Mouse (Mus musculus): ENCODE data around the gene Washc4. TPM values are rescaled to one million over a fixed set of nuclear protein-coding genes. Genes with fewer than 3 reads are reported as not detected.
"Not testable (repeated sequence)": the region's sequence is repeated elsewhere in the genome, so short reads cannot be mapped to it uniquely, and the experiment has no call there.

Washc4 gene
- polyA plus RNA-seq (2014; fragmentation: Nextera tagmentation; extraction: Ambion mirVana) = 39.5 and 42.2 TPM in 2 replicates

GRCm38 (mm10) chr10:83543439-83544102 lies at the start of gene Washc4:
Gene Washc4 (plus strand): TSS chr10:83543752.
- H3K9me3 ChIP-seq (ENCODE audit: control insufficient read depth, low read length) = no peaks in the 10 kb centered on the region
- DNase-seq (ENCODE audit: low spot score) (peak; percentile 93), ATAC-seq (replicated peaks; ENCODE audit: low FRiP score, low TSS enrichment, low read depth) (peak; percentile 99)
- H3K9ac ChIP-seq (ENCODE audit: low read length) = peak within 1 kb of the TSS; percentile 81
- WGBS = 1% methylated on average over 49 of the region's 49 CpGs
- peak within 1 kb of the TSS; percentile 79 for H3K27ac ChIP-seq (ENCODE audit: low read depth)
- H3K4me1 ChIP-seq (replicated peaks; ENCODE audit: control insufficient read depth, insufficient read depth, low read length) = peaks cover 16% of the 10 kb centered on the region
- H3K4me3 ChIP-seq (ENCODE audit: low read depth, low read length) = peak within 1 kb of the TSS; percentile 72
- peak within 1 kb of the TSS; percentile 92 for H3K4me2 ChIP-seq (ENCODE audit: low read length)
- H3K36me3 ChIP-seq (ENCODE audit: control insufficient read depth, insufficient read depth, low read length) = peaks cover 13% of the 10 kb centered on the region
- no peaks in the 10 kb centered on the region for H3K27me3 ChIP-seq (replicated peaks; ENCODE audit: control insufficient read depth, insufficient read depth, low read length)

- no peak for ATAC-seq (replicated peaks; ENCODE audit: low FRiP score, low TSS enrichment, low read depth)
- H3K36me3 ChIP-seq (ENCODE audit: control insufficient read depth, insufficient read depth, low read length) = no peaks in the 10 kb centered on the region
- no peaks in the 10 kb centered on the region for H3K4me1 ChIP-seq (replicated peaks; ENCODE audit: control insufficient read depth, insufficient read depth, low read length)
- H3K9ac ChIP-seq (ENCODE audit: low read length) = no peak overlapping the region
- H3K27ac ChIP-seq (ENCODE audit: low read depth) = no peak overlapping the region
- no peaks in the 10 kb centered on the region for H3K9me3 ChIP-seq (ENCODE audit: control insufficient read depth, low read length)
- no peaks in the 10 kb centered on the region for H3K27me3 ChIP-seq (replicated peaks; ENCODE audit: control insufficient read depth, insufficient read depth, low read length)
- DNase-seq (ENCODE audit: low spot score) = no peak
- WGBS = 84% methylated on average over 13 of the region's 13 CpGs
- no peak overlapping the region for H3K4me3 ChIP-seq (ENCODE audit: low read depth, low read length)
- H3K4me2 ChIP-seq (ENCODE audit: low read length) = no peak overlapping the region
Observed at GRCm38 (mm10) chr10:83497321-83497720, 46.2 kb upstream of the Washc4 start.

- 62% methylated on average over 8 of the region's 8 CpGs for WGBS
- Histone ChIP-seq H3K4me3 (ENCODE audit: low read depth, low read length) (no peak overlapping the region), H3K9me3 (ENCODE audit: control insufficient read depth, low read length) (no peaks in the 10 kb centered on the region), H3K4me2 (ENCODE audit: low read length) (no peak overlapping the region), H3K27me3 (replicated peaks; ENCODE audit: control insufficient read depth, insufficient read depth, low read length) (no peaks in the 10 kb centered on the region), H3K4me1 (replicated peaks; ENCODE audit: control insufficient read depth, insufficient read depth, low read length) (no peaks in the 10 kb centered on the region), H3K9ac (ENCODE audit: low read length) (no peak overlapping the region), H3K36me3 (ENCODE audit: control insufficient read depth, insufficient read depth, low read length) (no peaks in the 10 kb centered on the region), H3K27ac (ENCODE audit: low read depth) (no peak overlapping the region)
- ATAC-seq (replicated peaks; ENCODE audit: low FRiP score, low TSS enrichment, low read depth) (no peak), DNase-seq (ENCODE audit: low spot score) (no peak)
Observed at GRCm38 (mm10) chr10:83508962-83509660, 34.4 kb upstream of the Washc4 start.

GRCm38 (mm10) chr10:83511304-83511703 lies 32.2 kb upstream of the Washc4 start:
- no peak overlapping the region for H3K9ac ChIP-seq (ENCODE audit: low read length)
- no peak overlapping the region for H3K4me2 ChIP-seq (ENCODE audit: low read length)
- no peak for ATAC-seq (replicated peaks; ENCODE audit: low FRiP score, low TSS enrichment, low read depth)
- WGBS = 79% methylated on average over 5 of the region's 5 CpGs
- H3K27me3 ChIP-seq (replicated peaks; ENCODE audit: control insufficient read depth, insufficient read depth, low read length) = no peaks in the 10 kb centered on the region
- no peaks in the 10 kb centered on the region for H3K9me3 ChIP-seq (ENCODE audit: control insufficient read depth, low read length)
- no peaks in the 10 kb centered on the region for H3K36me3 ChIP-seq (ENCODE audit: control insufficient read depth, insufficient read depth, low read length)
- no peak overlapping the region for H3K4me3 ChIP-seq (ENCODE audit: low read depth, low read length)
- H3K27ac ChIP-seq (ENCODE audit: low read depth) = no peak overlapping the region
- H3K4me1 ChIP-seq (replicated peaks; ENCODE audit: control insufficient read depth, insufficient read depth, low read length) = no peaks in the 10 kb centered on the region
- no peak for DNase-seq (ENCODE audit: low spot score)

GRCm38 (mm10) chr10:83513736-83514135 lies 29.8 kb upstream of the Washc4 start:
- Histone ChIP-seq H3K4me3 (ENCODE audit: low read depth, low read length) (no peak overlapping the region), H3K27me3 (replicated peaks; ENCODE audit: control insufficient read depth, insufficient read depth, low read length) (no peaks in the 10 kb centered on the region), H3K9me3 (ENCODE audit: control insufficient read depth, low read length) (no peaks in the 10 kb centered on the region), H3K27ac (ENCODE audit: low read depth) (no peak overlapping the region), H3K36me3 (ENCODE audit: control insufficient read depth, insufficient read depth, low read length) (no peaks in the 10 kb centered on the region), H3K9ac (ENCODE audit: low read length) (no peak overlapping the region), H3K4me2 (ENCODE audit: low read length) (no peak overlapping the region), H3K4me1 (replicated peaks; ENCODE audit: control insufficient read depth, insufficient read depth, low read length) (no peaks in the 10 kb centered on the region)
- no peak for ATAC-seq (replicated peaks; ENCODE audit: low FRiP score, low TSS enrichment, low read depth)
- DNase-seq (ENCODE audit: low spot score) = no peak
- 86% methylated on average over 8 of the region's 8 CpGs for WGBS

GRCm38 (mm10) chr10:83520990-83521389 lies 22.6 kb upstream of the Washc4 start:
- Histone ChIP-seq H3K27ac (ENCODE audit: low read depth) (no peak overlapping the region), H3K36me3 (ENCODE audit: control insufficient read depth, insufficient read depth, low read length) (no peaks in the 10 kb centered on the region), H3K27me3 (replicated peaks; ENCODE audit: control insufficient read depth, insufficient read depth, low read length) (no peaks in the 10 kb centered on the region), H3K4me1 (replicated peaks; ENCODE audit: control insufficient read depth, insufficient read depth, low read length) (no peaks in the 10 kb centered on the region), H3K9ac (ENCODE audit: low read length) (no peak overlapping the region), H3K4me3 (ENCODE audit: low read depth, low read length) (no peak overlapping the region), H3K4me2 (ENCODE audit: low read length) (no peak overlapping the region), H3K9me3 (ENCODE audit: control insufficient read depth, low read length) (no peaks in the 10 kb centered on the region)
- ATAC-seq (replicated peaks; ENCODE audit: low FRiP score, low TSS enrichment, low read depth) = no peak
- no peak for DNase-seq (ENCODE audit: low spot score)
- WGBS = 82% methylated on average over 4 of the region's 4 CpGs

- H3K27ac ChIP-seq (ENCODE audit: low read depth); H3K4me2 ChIP-seq (ENCODE audit: low read length); H3K4me3 ChIP-seq (ENCODE audit: low read depth, low read length); H3K36me3 ChIP-seq (ENCODE audit: control insufficient read depth, insufficient read depth, low read length); ATAC-seq (replicated peaks; ENCODE audit: low FRiP score, low TSS enrichment, low read depth); H3K4me1 ChIP-seq (replicated peaks; ENCODE audit: control insufficient read depth, insufficient read depth, low read length); H3K9ac ChIP-seq (ENCODE audit: low read length); H3K9me3 ChIP-seq (ENCODE audit: control insufficient read depth, low read length); DNase-seq (ENCODE audit: low spot score); H3K27me3 ChIP-seq (replicated peaks; ENCODE audit: control insufficient read depth, insufficient read depth, low read length): not testable (repeated sequence)
Observed at GRCm38 (mm10) chr10:83524238-83524637, 19.3 kb upstream of the Washc4 start.

GRCm38 (mm10) chr10:83530384-83530967 lies 13.1 kb upstream of the Washc4 start:
- Histone ChIP-seq H3K4me2 (ENCODE audit: low read length) (no peak overlapping the region), H3K4me1 (replicated peaks; ENCODE audit: control insufficient read depth, insufficient read depth, low read length) (no peaks in the 10 kb centered on the region; the same call in 1 of the 2 replicates), H3K9me3 (ENCODE audit: control insufficient read depth, low read length) (no peaks in the 10 kb centered on the region), H3K4me3 (ENCODE audit: low read depth, low read length) (no peak overlapping the region), H3K9ac (ENCODE audit: low read length) (no peak overlapping the region), H3K27me3 (replicated peaks; ENCODE audit: control insufficient read depth, insufficient read depth, low read length) (peaks cover 4% of the 10 kb centered on the region; the same call in 1 of the 2 replicates), H3K36me3 (ENCODE audit: control insufficient read depth, insufficient read depth, low read length) (no peaks in the 10 kb centered on the region), H3K27ac (ENCODE audit: low read depth) (no peak overlapping the region)
- 87% methylated on average over 6 of the region's 6 CpGs for WGBS
- ATAC-seq (replicated peaks; ENCODE audit: low FRiP score, low TSS enrichment, low read depth) (no peak), DNase-seq (ENCODE audit: low spot score) (no peak)

Measured in intestine, embryonic 14.5 days (tissue).